Mouse (Mus musculus): Measurements from ENCODE around the gene 9230102O04Rik. TPM values are rescaled to one million over a fixed set of nuclear protein-coding genes. Genes with fewer than 3 reads are reported as not detected.
A peak's percentile ranks its signal among the peaks of the same experiment; 100 is the strongest.

Gene 9230102O04Rik
- polyA plus RNA-seq, 2 experiments from 2014 or later = 2.0 TPM; not detected in 1

- no peak for ATAC-seq
These were observed 4.0 kb downstream of the 9230102O04Rik start for GRCm38 (mm10) chr2:9885217-9885770.

GRCm38 (mm10) chr2:9884533-9885216 is 4.7 kb downstream of the 9230102O04Rik start:
- ATAC-seq = no peak

- no peak for ATAC-seq
These were observed 5.4 kb downstream of the 9230102O04Rik start for GRCm38 (mm10) chr2:9883803-9884532.

- no peak for ATAC-seq
These were observed 6.2 kb downstream of the 9230102O04Rik start for GRCm38 (mm10) chr2:9882926-9883802.

GRCm38 (mm10) chr2:9882371-9882925 is 6.9 kb downstream of the 9230102O04Rik start:
- ATAC-seq = no peak

GRCm38 (mm10) chr2:9881611-9882023 is 7.7 kb downstream of the 9230102O04Rik start:
- no peak for ATAC-seq

- ATAC-seq = no peak
These were observed 8.2 kb downstream of the 9230102O04Rik start, which contains the start of gene 4930412O13Rik for GRCm38 (mm10) chr2:9881051-9881591. TSS of gene 4930412O13Rik (plus strand) at chr2:9881252.

GRCm38 (mm10) chr2:9880271-9880670 is 9.1 kb downstream of the 9230102O04Rik start:
- no peak for ATAC-seq

- ATAC-seq = peak; percentile 60
These were observed 9.8 kb downstream of the 9230102O04Rik start for GRCm38 (mm10) chr2:9879493-9879892.

GRCm38 (mm10) chr2:9879092-9879491 is 10.2 kb downstream of the 9230102O04Rik start:
- ATAC-seq = peak; percentile 2

GRCm38 (mm10) chr2:9878564-9879081 is 10.7 kb downstream of the 9230102O04Rik start:
- peak; percentile 41 for ATAC-seq

GRCm38 (mm10) chr2:9877966-9878563 is 11.3 kb downstream of the 9230102O04Rik start:
- peak; percentile 3 for ATAC-seq

GRCm38 (mm10) chr2:9877326-9877690 is 12.0 kb downstream of the 9230102O04Rik start:
- ATAC-seq = no peak

- ATAC-seq = no peak
These were observed 12.6 kb downstream of the 9230102O04Rik start for GRCm38 (mm10) chr2:9876621-9877325.

GRCm38 (mm10) chr2:9875676-9876357 is 13.5 kb downstream of the 9230102O04Rik start:
- peak; percentile 41 for ATAC-seq

GRCm38 (mm10) chr2:9875220-9875619 is 14.1 kb downstream of the 9230102O04Rik start:
- ATAC-seq = no peak

- no peak for ATAC-seq
These were observed 14.7 kb downstream of the 9230102O04Rik start for GRCm38 (mm10) chr2:9874467-9875219.

GRCm38 (mm10) chr2:9873757-9874156 is 15.6 kb downstream of the 9230102O04Rik start:
- ATAC-seq = no peak

- peak; percentile 16 for ATAC-seq
These were observed 16.7 kb downstream of the 9230102O04Rik start for GRCm38 (mm10) chr2:9872682-9873081.
